Mouse (Mus musculus) ES-Bruce4 (cell line): ENCODE data around the gene Obsl1.

Experiments
- CTCF ChIP-seq: IDR thresholded peaks from one replicate; pipeline ENCODE4 v1.8.1; 2011; ENCODE audit warnings: low read depth, low read length
- EP300 ChIP-seq: IDR thresholded peaks from 2 replicates; pipeline ENCODE4 v1.6.1; 2011; ENCODE audit warnings: low read depth, low read length; ENCODE audit not compliant: insufficient read depth
- POLR2A ChIP-seq: IDR thresholded peaks from one replicate; pipeline ENCODE4 v1.8.1; 2011; ENCODE audit warnings: low read length; ENCODE audit not compliant: insufficient read depth

GRCm38 (mm10) chr1:75490785-75491551 is 15.3 kb downstream of the Obsl1 start:
- TF ChIP-seq POLR2A (no peak), CTCF (no peak), EP300 (no peak)
